Mouse (Mus musculus): ENCODE measurements around the gene Inpp4a. TPM values are rescaled to one million over a fixed set of nuclear protein-coding genes. Genes with fewer than 3 reads are reported as not detected.

The Inpp4a gene
- total RNA-seq, 1 experiment, result 4.0 TPM

- H3K9ac ChIP-seq (ENCODE audit: insufficient read depth, low read depth, low read length, poor library complexity, severe bottlenecking), result no peak overlapping the region
- H3K4me3 ChIP-seq (ENCODE audit: insufficient read depth in 1 of 2, low read depth in 1 of 2, low read length in 2 of 2, poor library complexity in 1 of 2, severe bottlenecking in 1 of 2), result no peak overlapping the region
- TF ChIP-seq CHD2 (IDR thresholded peaks at IDR 0.05; ENCODE audit: low read depth, low read length) (no peak), ZC3H11A (IDR thresholded peaks at IDR 0.05; ENCODE audit: borderline replicate concordance, low read depth, low read length) (no peak), HCFC1 (IDR thresholded peaks at IDR 0.05; ENCODE audit: borderline replicate concordance, insufficient read depth, low read length) (no peak), ZNF384 (IDR thresholded peaks at IDR 0.05; ENCODE audit: low read depth, low read length) (no peak), MAFK (IDR thresholded peaks at IDR 0.05; ENCODE audit: insufficient read depth, low read depth, low read length) (no peak)
- H3K27ac ChIP-seq (ENCODE audit: insufficient read depth, low read depth, low read length, poor library complexity, severe bottlenecking), result no peak overlapping the region
- no peak for DNase-seq (ENCODE audit: low read depth, low spot score)
- H3K36me3 ChIP-seq (ENCODE audit: control insufficient read depth, insufficient read depth, low read length, poor library complexity, severe bottlenecking), result peaks cover 5% of the 10 kb centered on the region; the same call in 1 of the 2 replicates
- in situ Hi-C loops (cut with MboI; ENCODE audit: low sequenced_read_pairs in 2 of 2, unreplicated experiment in 2 of 2), result no loop called here
- H3K9me3 ChIP-seq (ENCODE audit: control insufficient read depth, insufficient read depth, low read depth, low read length), result no peaks in the 10 kb centered on the region
- no peaks in the 10 kb centered on the region; a peak in 1 of 4 replicates for H3K4me1 ChIP-seq (ENCODE audit: control insufficient read depth in 2 of 2, insufficient read depth in 2 of 2, low read length in 2 of 2, poor library complexity in 1 of 2)
These were observed 79.9 kb downstream of the Inpp4a start for GRCm38 (mm10) chr1:37379536-37379935.

- no peak for DNase-seq (ENCODE audit: low read depth, low spot score)
- Histone ChIP-seq H3K4me3 (ENCODE audit: insufficient read depth in 1 of 2, low read depth in 1 of 2, low read length in 2 of 2, poor library complexity in 1 of 2, severe bottlenecking in 1 of 2) (no peak overlapping the region), H3K9me3 (ENCODE audit: control insufficient read depth, insufficient read depth, low read depth, low read length) (no peaks in the 10 kb centered on the region), H3K9ac (ENCODE audit: insufficient read depth, low read depth, low read length, poor library complexity, severe bottlenecking) (no peak overlapping the region), H3K36me3 (ENCODE audit: control insufficient read depth, insufficient read depth, low read length, poor library complexity, severe bottlenecking) (peaks cover 5% of the 10 kb centered on the region; the same call in 1 of the 2 replicates), H3K4me1 (ENCODE audit: control insufficient read depth in 2 of 2, insufficient read depth in 2 of 2, low read length in 2 of 2, poor library complexity in 1 of 2) (no peaks in the 10 kb centered on the region; a peak in 1 of 4 replicates), H3K27ac (ENCODE audit: insufficient read depth, low read depth, low read length, poor library complexity, severe bottlenecking) (no peak overlapping the region)
- in situ Hi-C loops (cut with MboI; ENCODE audit: low sequenced_read_pairs in 2 of 2, unreplicated experiment in 2 of 2), result no loop called here
- TF ChIP-seq ZNF384 (IDR thresholded peaks at IDR 0.05; ENCODE audit: low read depth, low read length), result no peak
- no peak for TF ChIP-seq HCFC1 (IDR thresholded peaks at IDR 0.05; ENCODE audit: borderline replicate concordance, insufficient read depth, low read length)
- TF ChIP-seq ZC3H11A (IDR thresholded peaks at IDR 0.05; ENCODE audit: borderline replicate concordance, low read depth, low read length), result no peak
- no peak for TF ChIP-seq MAFK (IDR thresholded peaks at IDR 0.05; ENCODE audit: insufficient read depth, low read depth, low read length)
- TF ChIP-seq CHD2 (IDR thresholded peaks at IDR 0.05; ENCODE audit: low read depth, low read length), result no peak
These were observed 81.2 kb downstream of the Inpp4a start for GRCm38 (mm10) chr1:37380913-37381312.

GRCm38 (mm10) chr1:37384304-37384703 lies 84.6 kb downstream of the Inpp4a start:
- Histone ChIP-seq H3K9me3 (ENCODE audit: control insufficient read depth, insufficient read depth, low read depth, low read length) (no peaks in the 10 kb centered on the region), H3K27ac (ENCODE audit: insufficient read depth, low read depth, low read length, poor library complexity, severe bottlenecking) (no peak overlapping the region), H3K4me1 (ENCODE audit: control insufficient read depth in 2 of 2, insufficient read depth in 2 of 2, low read length in 2 of 2, poor library complexity in 1 of 2) (no peaks in the 10 kb centered on the region; a peak in 1 of 4 replicates), H3K36me3 (ENCODE audit: control insufficient read depth, insufficient read depth, low read length, poor library complexity, severe bottlenecking) (peaks cover 5% of the 10 kb centered on the region; the same call in 1 of the 2 replicates), H3K4me3 (ENCODE audit: insufficient read depth in 1 of 2, low read depth in 1 of 2, low read length in 2 of 2, poor library complexity in 1 of 2, severe bottlenecking in 1 of 2) (no peak overlapping the region), H3K9ac (ENCODE audit: insufficient read depth, low read depth, low read length, poor library complexity, severe bottlenecking) (no peak overlapping the region)
- DNase-seq (ENCODE audit: low read depth, low spot score), result no peak
- TF ChIP-seq MAFK (IDR thresholded peaks at IDR 0.05; ENCODE audit: insufficient read depth, low read depth, low read length), result no peak
- TF ChIP-seq ZC3H11A (IDR thresholded peaks at IDR 0.05; ENCODE audit: borderline replicate concordance, low read depth, low read length), result no peak
- TF ChIP-seq CHD2 (IDR thresholded peaks at IDR 0.05; ENCODE audit: low read depth, low read length), result no peak
- no peak for TF ChIP-seq ZNF384 (IDR thresholded peaks at IDR 0.05; ENCODE audit: low read depth, low read length)
- no peak for TF ChIP-seq HCFC1 (IDR thresholded peaks at IDR 0.05; ENCODE audit: borderline replicate concordance, insufficient read depth, low read length)
- in situ Hi-C loops (cut with MboI; ENCODE audit: low sequenced_read_pairs in 2 of 2, unreplicated experiment in 2 of 2), result no loop called here

GRCm38 (mm10) chr1:37386448-37386971 lies 86.8 kb downstream of the Inpp4a start:
- Histone ChIP-seq H3K4me1 (ENCODE audit: control insufficient read depth in 2 of 2, insufficient read depth in 2 of 2, low read length in 2 of 2, poor library complexity in 1 of 2) (no peaks in the 10 kb centered on the region), H3K4me3 (ENCODE audit: insufficient read depth in 1 of 2, low read depth in 1 of 2, low read length in 2 of 2, poor library complexity in 1 of 2, severe bottlenecking in 1 of 2) (no peak overlapping the region), H3K36me3 (ENCODE audit: control insufficient read depth, insufficient read depth, low read length, poor library complexity, severe bottlenecking) (no peaks in the 10 kb centered on the region), H3K9me3 (ENCODE audit: control insufficient read depth, insufficient read depth, low read depth, low read length) (no peaks in the 10 kb centered on the region), H3K9ac (ENCODE audit: insufficient read depth, low read depth, low read length, poor library complexity, severe bottlenecking) (no peak overlapping the region), H3K27ac (ENCODE audit: insufficient read depth, low read depth, low read length, poor library complexity, severe bottlenecking) (no peak overlapping the region)
- in situ Hi-C loops (cut with MboI; ENCODE audit: low sequenced_read_pairs in 2 of 2, unreplicated experiment in 2 of 2), result no loop called here
- TF ChIP-seq ZC3H11A (IDR thresholded peaks at IDR 0.05; ENCODE audit: borderline replicate concordance, low read depth, low read length), result no peak
- TF ChIP-seq HCFC1 (IDR thresholded peaks at IDR 0.05; ENCODE audit: borderline replicate concordance, insufficient read depth, low read length), result no peak
- TF ChIP-seq MAFK (IDR thresholded peaks at IDR 0.05; ENCODE audit: insufficient read depth, low read depth, low read length), result no peak
- no peak for TF ChIP-seq CHD2 (IDR thresholded peaks at IDR 0.05; ENCODE audit: low read depth, low read length)
- no peak for TF ChIP-seq ZNF384 (IDR thresholded peaks at IDR 0.05; ENCODE audit: low read depth, low read length)
- no peak for DNase-seq (ENCODE audit: low read depth, low spot score)
